Mouse (Mus musculus): ENCODE measurements around the gene Slc25a43.

GRCm38 (mm10) chrX:36749281-36749785 lies 5.9 kb downstream of the Slc25a43 start:
- TF ChIP-seq CHD2 (IDR thresholded peaks at IDR 0.05; ENCODE audit: low read depth, low read length) (no peak), ZC3H11A (IDR thresholded peaks at IDR 0.05; ENCODE audit: borderline replicate concordance, low read depth, low read length) (no peak), MAFK (IDR thresholded peaks at IDR 0.05; ENCODE audit: insufficient read depth, low read depth, low read length) (no peak), ZNF384 (IDR thresholded peaks at IDR 0.05; ENCODE audit: low read depth, low read length) (no peak), HCFC1 (IDR thresholded peaks at IDR 0.05; ENCODE audit: borderline replicate concordance, insufficient read depth, low read length) (no peak)
